23 mouse cellular contexts compared by ENCODE assay signal in the genomic region with DNA sequence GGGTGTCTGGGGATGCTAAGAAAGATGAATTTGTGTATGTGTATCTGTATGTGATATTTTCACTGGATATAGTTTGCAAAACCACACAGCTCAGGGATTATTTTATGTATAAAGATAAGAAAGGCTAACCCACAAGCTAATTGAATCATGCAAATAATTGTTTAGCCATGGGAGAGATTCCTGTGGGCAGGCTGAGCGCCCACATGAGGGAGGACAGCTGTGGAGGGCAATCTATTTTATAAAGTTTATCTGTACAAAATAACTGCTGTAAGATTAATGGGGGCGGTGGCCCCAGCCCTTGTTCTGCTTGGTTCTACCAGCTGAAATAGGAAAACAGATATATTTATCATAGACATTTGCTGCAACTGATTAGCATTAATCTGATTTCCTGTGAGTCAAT.
"Had no signal": no experiment of that assay in that cellular context is flagged by ENCODE, and none has a peak within 500 bp of the region (broad histone marks: within the 10 kb centered on the region; RNA-seq: fewer than 3 reads in every experiment).

No protein-coding gene starts in this region.

- H3K4me3 ChIP-seq: gastrocnemius, adult 2 months; heart, adult 2 months; heart, embryonic 13.5 days; heart, embryonic 15.5 days; hindbrain, embryonic 13.5 days; hindbrain, embryonic 15.5 days; limb, embryonic 12.5 days; liver, embryonic 13.5 days; liver, embryonic 15.5 days had no signal

- H3K27me3 ChIP-seq: heart, embryonic 13.5 days; heart, embryonic 15.5 days; hindbrain, embryonic 13.5 days; hindbrain, embryonic 15.5 days; limb, embryonic 12.5 days; liver, embryonic 13.5 days; liver, embryonic 15.5 days had no signal

- H3K27ac ChIP-seq: gastrocnemius, adult 2 months; heart, adult 2 months; heart, embryonic 13.5 days; heart, embryonic 15.5 days; hindbrain, embryonic 13.5 days; hindbrain, embryonic 15.5 days; hindbrain, postnatal 0 days; limb, embryonic 12.5 days; liver, embryonic 13.5 days; liver, embryonic 15.5 days had no signal

- H3K9ac ChIP-seq: heart, embryonic 13.5 days; heart, embryonic 15.5 days; hindbrain, embryonic 13.5 days; hindbrain, embryonic 15.5 days; limb, embryonic 12.5 days; liver, embryonic 13.5 days; liver, embryonic 15.5 days had no signal

- H3K9me3 ChIP-seq: heart, embryonic 13.5 days; heart, embryonic 15.5 days; hindbrain, embryonic 13.5 days; hindbrain, embryonic 15.5 days; limb, embryonic 12.5 days; liver, embryonic 13.5 days; liver, embryonic 15.5 days had no signal

- H3K4me1 ChIP-seq: heart, embryonic 13.5 days; heart, embryonic 15.5 days; liver, embryonic 13.5 days; liver, embryonic 15.5 days had no signal

- DNase-seq: gastrocnemius, adult 2 months; gastrocnemius, postnatal 10 days; gastrocnemius, postnatal 25 days; heart, adult 2 months; heart, postnatal 14 days; heart, postnatal 4 days; kidney, adult 11 months; kidney, adult 2 months; kidney, adult 9 months; kidney, postnatal 10 days; kidney, postnatal 36 days; layer of hippocampus, adult 9-11 months; layer of hippocampus, postnatal 36 days; left cerebral cortex, postnatal 4 days; liver; liver, embryonic 13.5 days had no signal
